Mouse (Mus musculus) liver, adult 2 months (tissue): Measurements from ENCODE around the gene Fam78a. TPM values are rescaled to one million over a fixed set of nuclear protein-coding genes. Genes with fewer than 3 reads are reported as not detected.

Experiments used
- DNase-seq: peaks from one replicate; pipeline ENCODE4 v3.0.0-alpha.2; 2011; ENCODE audit warnings: low read depth, low spot score; ENCODE audit errors: extremely low read depth
- H3K27ac ChIP-seq: fragments of 200-500 bp; replicated peaks from 2 replicates; pipeline ENCODE4 v1.5.1; 2012; ENCODE audit warnings: low read depth, mild to moderate bottlenecking, control low read depth, inconsistent platforms, low read length; ENCODE audit not compliant: insufficient read depth
- H3K27me3 ChIP-seq: fragments of 200-500 bp; 2 replicates; pipeline ENCODE4 v1.6.1; 2012; ENCODE audit warnings: mild to moderate bottlenecking, moderate library complexity, low read length, inconsistent platforms; ENCODE audit not compliant: control insufficient read depth, insufficient read depth
- H3K36me3 ChIP-seq: fragments of 200-500 bp; 2 replicates; pipeline ENCODE4 v1.6.1; 2012; ENCODE audit warnings: low read length, inconsistent platforms; ENCODE audit not compliant: control insufficient read depth, insufficient read depth
- H3K4me1 ChIP-seq: fragments of 200-500 bp; 2 replicates; pipeline ENCODE4 v1.6.1; 2011; ENCODE audit warnings: low read length; ENCODE audit not compliant: control insufficient read depth, insufficient read depth
- H3K4me3 ChIP-seq: fragments of 200-500 bp; 2 replicates; pipeline ENCODE4 v1.5.1; 2011; ENCODE audit warnings: low read depth, mild to moderate bottlenecking, control low read depth, low read length, moderate library complexity; ENCODE audit not compliant: insufficient read depth
- H3K79me2 ChIP-seq: fragments of 200-500 bp; 2 replicates; pipeline ENCODE4 v1.6.1; 2012; ENCODE audit warnings: inconsistent platforms, mild to moderate bottlenecking, low read length, moderate library complexity; ENCODE audit not compliant: control insufficient read depth, insufficient read depth
- H3K9ac ChIP-seq: fragments of 200-500 bp; 2 replicates; pipeline ENCODE4 v1.6.1; 2012; ENCODE audit warnings: low read depth, mild to moderate bottlenecking, control low read depth, inconsistent platforms, low read length
- CTCF ChIP-seq: fragments of 200-500 bp; IDR thresholded peaks from 2 replicates; pipeline ENCODE4 v1.5.1; 2011; ENCODE audit warnings: low read depth, low read length, control low read depth
- POLR2A ChIP-seq: fragments of 200-500 bp; IDR thresholded peaks from 2 replicates; pipeline ENCODE4 v1.6.1; 2011; ENCODE audit warnings: low read length, control low read depth; ENCODE audit not compliant: insufficient read depth; ENCODE audit errors: extremely low read depth
- WGBS: fragments of 180-500 bp; shearing (Covaris S2); methylation state at CpG from one replicate; pipeline ENCODE4 v1.1.7; 2018; 5-methylcytosine and 5-hydroxymethylcytosine counted together
- polyA plus RNA-seq: library from polyadenylated mRNA; depleted of rRNA; stranded (reverse); fragments of >200 nt; gene quantifications from 2 replicates; pipeline ENCODE4 v1.2.3, GENCODE M21; 2012
- total RNA-seq: library from RNA; depleted of rRNA; stranded (reverse); fragments of >200 nt; gene quantifications from 2 replicates; pipeline ENCODE4 v1.2.3, GENCODE M21; 2014

The Fam78a gene
- total and polyA plus RNA-seq, 2 experiments, result 0.37 to 0.87 TPM

GRCm38 (mm10) chr2:32038661-32039081 is 46.0 kb downstream of the Fam78a start:
- Histone ChIP-seq H3K27me3 (no peaks in the 10 kb centered on the region), H3K4me3 (no peak overlapping the region), H3K36me3 (peaks cover 44% of the 10 kb centered on the region), H3K27ac (no peak overlapping the region), H3K4me1 (no peaks in the 10 kb centered on the region), H3K9ac (no peak overlapping the region), H3K79me2 (no peaks in the 10 kb centered on the region)
- TF ChIP-seq CTCF (no peak), POLR2A (no peak)
- 78% methylated on average over 8 of the region's 8 CpGs for WGBS
- DNase-seq, result no peak

GRCm38 (mm10) chr2:32037279-32037858 is 47.3 kb downstream of the Fam78a start:
- no peak overlapping the region for H3K27ac ChIP-seq
- H3K36me3 ChIP-seq, result peaks cover 41% of the 10 kb centered on the region
- H3K4me3 ChIP-seq, result no peak overlapping the region
- no peak overlapping the region for H3K9ac ChIP-seq
- TF ChIP-seq CTCF (no peak), POLR2A (no peak)
- 74% methylated on average over 6 of the region's 6 CpGs for WGBS
- H3K27me3 ChIP-seq, result no peaks in the 10 kb centered on the region
- DNase-seq, result no peak
- H3K79me2 ChIP-seq, result no peaks in the 10 kb centered on the region
- H3K4me1 ChIP-seq, result no peaks in the 10 kb centered on the region

- Histone ChIP-seq H3K4me1 (no peaks in the 10 kb centered on the region), H3K79me2 (no peaks in the 10 kb centered on the region), H3K36me3 (peaks cover 43% of the 10 kb centered on the region), H3K9ac (no peak overlapping the region), H3K27me3 (no peaks in the 10 kb centered on the region), H3K27ac (no peak overlapping the region), H3K4me3 (no peak overlapping the region)
- no peak for TF ChIP-seq POLR2A
- no peak for TF ChIP-seq CTCF
- no peak for DNase-seq
- 94% methylated on average over 6 of the region's 6 CpGs for WGBS
These were observed 50.5 kb downstream of the Fam78a start for GRCm38 (mm10) chr2:32034206-32034605.

- H3K4me3 ChIP-seq, result no peak overlapping the region
- no peak overlapping the region for H3K9ac ChIP-seq
- WGBS, result 99% methylated on average over 6 of the region's 6 CpGs
- no peak overlapping the region for H3K27ac ChIP-seq
- TF ChIP-seq CTCF (no peak), POLR2A (no peak)
- no peaks in the 10 kb centered on the region for H3K79me2 ChIP-seq
- no peak for DNase-seq
- no peaks in the 10 kb centered on the region for H3K4me1 ChIP-seq
- no peaks in the 10 kb centered on the region for H3K27me3 ChIP-seq
- peaks cover 44% of the 10 kb centered on the region for H3K36me3 ChIP-seq
These were observed 51.2 kb downstream of the Fam78a start for GRCm38 (mm10) chr2:32033436-32033835.

GRCm38 (mm10) chr2:32029636-32030035 is 55.0 kb downstream of the Fam78a start:
- Histone ChIP-seq H3K36me3 (peaks cover 52% of the 10 kb centered on the region), H3K4me1 (no peaks in the 10 kb centered on the region), H3K27me3 (no peaks in the 10 kb centered on the region), H3K27ac (no peak overlapping the region), H3K9ac (no peak overlapping the region), H3K4me3 (no peak overlapping the region), H3K79me2 (no peaks in the 10 kb centered on the region)
- DNase-seq, result no peak
- TF ChIP-seq CTCF (no peak), POLR2A (no peak)
- WGBS, result 95% methylated on average over 3 of the region's 3 CpGs

- no peak overlapping the region for H3K9ac ChIP-seq
- H3K79me2 ChIP-seq, result no peaks in the 10 kb centered on the region
- H3K36me3 ChIP-seq, result peaks cover 47% of the 10 kb centered on the region
- no peak overlapping the region for H3K27ac ChIP-seq
- H3K4me1 ChIP-seq, result no peaks in the 10 kb centered on the region
- H3K4me3 ChIP-seq, result no peak overlapping the region
- 96% methylated on average over 4 of the region's 4 CpGs for whole genome bisulfite sequencing
- DNase-seq, result no peak
- H3K27me3 ChIP-seq, result no peaks in the 10 kb centered on the region
- no peak for TF ChIP-seq POLR2A
These were observed 60.3 kb downstream of the Fam78a start for GRCm38 (mm10) chr2:32024372-32024771.
